Mouse (Mus musculus) kidney, embryonic 15.5 days (tissue): ENCODE measurements at regions not wholly inside any gene's neighbourhood (a gene's known extent, or its start where the extent isn't known, plus 50 kb on each side); places are given as distances from the start of the nearest gene placed in this dataset.
A peak's percentile ranks its signal among the peaks of the same experiment; 100 is the strongest.

Experiments used
- ATAC-seq: fragments of 200-750 bp; cut with Nextera tagmentation; replicated peaks from 2 replicates; pipeline ENCODE4 v1.8.0; 2017; ENCODE audit warnings: moderate TSS enrichment; ENCODE audit not compliant: low FRiP score
- H3K27ac ChIP-seq: fragments of 300-500 bp; sonication (generic); 2 replicates; pipeline ENCODE4 v1.5.1; 2015; ENCODE audit warnings: mild to moderate bottlenecking, inconsistent platforms
- H3K27me3 ChIP-seq: fragments of 300-500 bp; sonication (generic); 2 replicates; pipeline ENCODE4 v1.6.1; 2015; ENCODE audit warnings: inconsistent platforms
- H3K36me3 ChIP-seq: fragments of 300-500 bp; sonication (generic); 2 replicates; pipeline ENCODE4 v1.6.1; 2015; ENCODE audit warnings: inconsistent platforms
- H3K4me1 ChIP-seq: fragments of 300-500 bp; sonication (generic); 2 replicates; pipeline ENCODE4 v1.6.1; 2015; ENCODE audit warnings: inconsistent platforms
- H3K4me2 ChIP-seq: fragments of 300-500 bp; sonication (generic); 2 replicates; pipeline ENCODE4 v1.6.1; 2015; ENCODE audit warnings: moderate library complexity, mild to moderate bottlenecking, inconsistent platforms
- H3K4me3 ChIP-seq: fragments of 300-500 bp; sonication (generic); replicated peaks from 2 replicates; pipeline ENCODE4 v1.5.1; 2015; ENCODE audit warnings: mild to moderate bottlenecking, inconsistent platforms
- H3K9ac ChIP-seq: fragments of 300-500 bp; sonication (generic); 2 replicates; pipeline ENCODE4 v1.6.1; 2015; ENCODE audit warnings: mild to moderate bottlenecking, inconsistent platforms
- H3K9me3 ChIP-seq: fragments of 300-500 bp; sonication (generic); replicated peaks from 2 replicates; pipeline ENCODE4 v1.6.1; 2016; ENCODE audit warnings: inconsistent platforms
- WGBS: fragments of 180-500 bp; shearing (Covaris S2); methylation state at CpG from one replicate; pipeline ENCODE4 v1.1.7; 2015; ENCODE audit warnings: mixed read lengths; 5-methylcytosine and 5-hydroxymethylcytosine counted together

DNA sequence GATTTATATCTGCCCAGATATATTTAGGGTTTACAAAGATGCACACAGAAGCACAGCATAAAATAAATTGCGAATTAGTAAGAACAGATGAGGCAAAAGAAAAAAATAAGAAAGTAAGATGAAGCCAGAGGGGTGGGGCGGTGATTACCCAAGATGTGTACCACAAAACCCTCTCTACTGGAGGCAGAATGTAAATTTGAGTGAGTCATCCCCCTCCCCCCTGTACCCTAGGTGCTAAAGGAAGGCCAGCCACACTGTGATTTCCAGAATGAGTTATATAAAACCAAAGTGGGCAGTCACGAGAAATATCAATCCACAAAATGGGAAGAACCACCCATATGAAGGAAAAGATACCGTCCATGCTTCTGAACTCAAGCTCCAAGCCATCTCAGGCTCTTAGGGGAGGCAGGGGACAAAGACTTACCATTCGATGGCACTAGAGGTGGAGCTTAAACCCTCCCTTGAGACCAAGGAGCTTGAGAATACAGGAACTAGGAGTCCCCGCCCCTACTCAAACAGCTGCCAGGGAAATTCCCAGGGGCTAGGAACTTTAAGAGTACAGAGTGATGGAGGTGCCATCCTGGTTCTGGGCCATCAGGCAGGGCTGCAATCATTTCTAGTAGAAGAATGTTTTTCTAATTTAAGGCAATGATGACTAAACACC is 383.8 kb downstream of the Bcor start:
- Histone ChIP-seq H3K4me3 (no peak overlapping the region), H3K36me3 (no peaks in the 10 kb centered on the region), H3K27ac (no peak overlapping the region), H3K4me2 (no peak overlapping the region), H3K9me3 (no peaks in the 10 kb centered on the region), H3K27me3 (peaks cover 29% of the 10 kb centered on the region; the same call in 1 of the 2 replicates), H3K9ac (no peak overlapping the region), H3K4me1 (no peaks in the 10 kb centered on the region)
- 65% methylated on average over 6 of the region's 6 CpGs for WGBS
- no peak for ATAC-seq

GRCm38 (mm10) chrX:11795010-11795409 is 365.1 kb downstream of the Bcor start:
- H3K4me3 ChIP-seq, result no peak overlapping the region
- no peaks in the 10 kb centered on the region for H3K9me3 ChIP-seq
- no peak overlapping the region for H3K9ac ChIP-seq
- no peaks in the 10 kb centered on the region for H3K36me3 ChIP-seq
- no peak overlapping the region for H3K4me2 ChIP-seq
- H3K27me3 ChIP-seq, result peaks cover 19% of the 10 kb centered on the region
- ATAC-seq, result no peak
- H3K4me1 ChIP-seq, result no peaks in the 10 kb centered on the region
- no peak overlapping the region for H3K27ac ChIP-seq
- 65% methylated on average over 6 of the region's 6 CpGs for WGBS

- 40% methylated on average over 11 of the region's 11 CpGs for WGBS
- peaks cover 41% of the 10 kb centered on the region for H3K27me3 ChIP-seq
- ATAC-seq, result no peak
Measured at GRCm38 (mm10) chrX:11797870-11798269, 362.3 kb downstream of the Bcor start.

DNA sequence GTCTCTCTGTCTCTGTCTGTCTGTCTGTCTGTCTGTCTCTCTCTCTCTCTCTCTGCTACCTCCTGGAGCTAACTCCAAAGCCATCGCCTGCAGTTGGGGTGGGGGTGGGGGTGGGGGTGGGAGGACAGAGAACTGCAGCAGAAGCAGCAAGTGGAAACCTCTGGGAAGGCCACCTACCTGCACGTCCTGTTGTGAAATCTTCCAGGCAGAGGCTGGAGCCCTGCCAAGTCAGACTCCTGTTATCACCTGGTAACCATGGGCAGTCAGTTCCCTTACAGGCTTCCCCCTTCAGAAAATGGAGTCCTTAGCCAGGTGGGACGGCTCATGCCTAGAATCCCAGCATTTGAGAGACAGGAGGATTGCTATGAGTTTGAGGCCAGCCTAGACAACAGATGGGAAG is 361.8 kb downstream of the Bcor start:
- Histone ChIP-seq H3K9ac (no peak overlapping the region), H3K4me2 (no peak overlapping the region), H3K4me3 (no peak overlapping the region), H3K27me3 (peaks cover 45% of the 10 kb centered on the region), H3K27ac (no peak overlapping the region), H3K36me3 (no peaks in the 10 kb centered on the region), H3K9me3 (no peaks in the 10 kb centered on the region), H3K4me1 (peaks cover 11% of the 10 kb centered on the region)
- WGBS, result 36% methylated on average over 3 of the region's 3 CpGs
- no peak for ATAC-seq

More at GRCm38 (mm10) chrX:11797870-11798269, 362.3 kb downstream of the Bcor start:
- H3K4me3 ChIP-seq, result no peak overlapping the region
- H3K36me3 ChIP-seq, result no peaks in the 10 kb centered on the region
- H3K4me1 ChIP-seq, result peaks cover 7% of the 10 kb centered on the region; the same call in 1 of the 2 replicates
- no peak overlapping the region for H3K4me2 ChIP-seq
- H3K27ac ChIP-seq, result no peak overlapping the region
- H3K9me3 ChIP-seq, result no peaks in the 10 kb centered on the region
- H3K9ac ChIP-seq, result no peak overlapping the region

DNA sequence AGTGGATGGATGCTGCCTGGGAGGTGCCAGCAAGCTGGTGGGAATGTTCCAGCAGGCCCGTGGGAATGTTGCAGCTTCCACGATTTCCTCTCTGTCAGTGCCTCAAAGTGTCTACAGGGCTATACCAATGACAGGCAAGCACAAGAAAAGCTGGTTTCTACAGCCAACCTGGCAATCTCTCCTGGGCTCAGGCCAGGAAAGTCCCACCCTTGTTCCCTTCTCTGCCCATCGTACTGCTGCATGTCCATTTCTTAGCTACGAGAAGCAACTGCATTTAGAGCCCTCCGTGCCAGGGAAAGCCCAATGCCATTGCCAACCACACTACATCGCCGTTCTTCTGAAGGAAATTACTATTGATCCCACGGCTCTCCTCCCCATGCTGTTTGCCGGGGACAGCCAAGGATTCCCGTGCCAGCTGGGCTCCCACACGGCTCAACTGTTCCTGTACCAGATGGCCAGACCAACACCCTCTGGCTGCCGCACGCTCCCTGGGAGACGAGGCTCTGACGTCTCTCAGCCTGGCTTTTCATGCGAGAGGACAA is 359.7 kb downstream of the Bcor start:
- no peak for ATAC-seq
- peaks cover 20% of the 10 kb centered on the region for H3K4me1 ChIP-seq
- no peak overlapping the region for H3K4me3 ChIP-seq
- H3K4me2 ChIP-seq, result no peak overlapping the region
- no peak overlapping the region for H3K9ac ChIP-seq
- 70% methylated on average over 16 of the region's 16 CpGs for WGBS
- peaks cover 67% of the 10 kb centered on the region for H3K27me3 ChIP-seq
- H3K36me3 ChIP-seq, result no peaks in the 10 kb centered on the region
- no peak overlapping the region for H3K27ac ChIP-seq
- H3K9me3 ChIP-seq, result no peaks in the 10 kb centered on the region

GRCm38 (mm10) chrX:11801208-11801607 is 358.9 kb downstream of the Bcor start:
- H3K4me2 ChIP-seq, result no peak overlapping the region
- H3K9ac ChIP-seq, result no peak overlapping the region
- no peaks in the 10 kb centered on the region for H3K36me3 ChIP-seq
- H3K27me3 ChIP-seq, result peaks cover 74% of the 10 kb centered on the region
- no peak for ATAC-seq
- H3K27ac ChIP-seq, result no peak overlapping the region
- H3K9me3 ChIP-seq, result no peaks in the 10 kb centered on the region
- H3K4me3 ChIP-seq, result no peak overlapping the region
- 60% methylated on average over 3 of the region's 3 CpGs for WGBS
- H3K4me1 ChIP-seq, result peaks cover 20% of the 10 kb centered on the region

DNA sequence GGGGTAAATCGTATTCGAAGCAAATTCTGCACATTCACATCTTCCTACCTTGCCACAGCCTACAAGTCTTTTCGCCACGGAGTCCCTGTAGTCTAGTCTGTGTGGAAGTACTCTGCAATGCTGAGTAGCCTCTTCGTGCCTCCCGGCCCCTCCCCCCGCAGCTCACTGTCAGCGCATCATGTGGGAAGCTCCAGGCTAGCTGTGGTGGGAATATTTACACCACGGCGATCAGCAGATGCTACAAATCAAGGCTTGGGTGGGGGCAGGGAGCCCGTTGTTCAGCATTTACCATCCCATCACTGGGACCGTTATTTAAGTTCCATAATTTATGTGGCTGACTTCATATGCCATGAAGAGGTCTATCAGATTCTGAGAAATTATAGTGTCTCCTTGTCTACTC is 358.5 kb downstream of the Bcor start:
- Histone ChIP-seq H3K36me3 (no peaks in the 10 kb centered on the region), H3K27me3 (peaks cover 78% of the 10 kb centered on the region), H3K4me2 (no peak overlapping the region), H3K4me3 (no peak overlapping the region), H3K27ac (no peak overlapping the region), H3K9ac (no peak overlapping the region), H3K4me1 (peaks cover 23% of the 10 kb centered on the region), H3K9me3 (no peaks in the 10 kb centered on the region)
- ATAC-seq, result no peak
- 40% methylated on average over 12 of the region's 12 CpGs for WGBS

DNA sequence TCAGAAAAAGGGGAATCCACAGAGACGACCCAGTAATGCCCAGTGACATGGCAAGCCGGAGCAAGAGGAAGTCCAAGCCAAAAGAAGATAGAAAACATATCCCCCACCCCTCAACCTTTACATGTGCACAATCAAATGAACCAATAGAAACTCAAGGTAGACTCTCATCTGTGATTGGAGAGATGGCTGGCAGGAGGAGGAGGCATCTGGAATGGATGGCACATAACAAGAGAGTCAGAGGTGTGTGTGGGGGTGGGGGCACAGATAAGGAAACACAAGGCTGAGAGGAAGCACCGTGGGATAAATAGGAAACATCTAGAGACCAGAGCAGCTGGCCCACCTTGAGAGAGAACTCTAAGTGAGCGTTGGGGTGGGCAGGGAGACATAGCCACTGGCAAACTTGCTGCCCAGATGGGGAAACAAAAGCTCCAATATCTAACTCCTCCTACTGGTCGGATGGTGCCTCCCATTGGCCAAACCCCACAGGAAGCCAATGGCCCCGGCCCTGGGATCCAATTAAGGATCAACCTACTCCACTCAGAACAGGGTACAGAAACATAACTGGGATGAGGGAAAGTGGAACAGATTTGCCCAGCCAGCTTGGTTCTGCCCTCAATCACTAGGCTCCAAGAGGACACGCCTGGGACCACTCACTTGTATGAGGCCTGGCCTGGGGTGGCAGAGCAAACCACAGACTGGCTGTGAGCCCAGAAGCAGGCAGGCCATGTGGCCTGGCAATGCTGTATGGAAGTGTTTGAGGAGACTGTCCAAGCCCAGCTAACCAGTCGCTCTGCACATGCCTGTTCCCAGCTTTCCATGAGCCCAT is 357.9 kb downstream of the Bcor start:
- peaks cover 85% of the 10 kb centered on the region for H3K27me3 ChIP-seq
- no peaks in the 10 kb centered on the region for H3K9me3 ChIP-seq
- H3K36me3 ChIP-seq, result no peaks in the 10 kb centered on the region
- H3K4me1 ChIP-seq, result peaks cover 29% of the 10 kb centered on the region
- WGBS, result 55% methylated on average over 8 of the region's 8 CpGs
- H3K9ac ChIP-seq, result no peak overlapping the region
- H3K27ac ChIP-seq, result no peak overlapping the region
- no peak overlapping the region for H3K4me3 ChIP-seq
- H3K4me2 ChIP-seq, result no peak overlapping the region
- no peak for ATAC-seq

GRCm38 (mm10) chrX:11803239-11803638 is 356.9 kb downstream of the Bcor start:
- Histone ChIP-seq H3K27me3 (peaks cover 91% of the 10 kb centered on the region), H3K4me3 (no peak overlapping the region), H3K4me1 (peaks cover 35% of the 10 kb centered on the region), H3K36me3 (no peaks in the 10 kb centered on the region), H3K4me2 (no peak overlapping the region), H3K9ac (no peak overlapping the region), H3K9me3 (no peaks in the 10 kb centered on the region), H3K27ac (no peak overlapping the region)
- WGBS, result 28% methylated on average over 9 of the region's 9 CpGs
- ATAC-seq, result no peak

GRCm38 (mm10) chrX:11806896-11807252 is 353.3 kb downstream of the Bcor start:
- peak overlapping the region; percentile 50; the same call in 1 of the 2 replicates for H3K9ac ChIP-seq
- 7% methylated on average over 21 of the region's 22 CpGs for WGBS
- ATAC-seq, result peak; percentile 24; the same call in 1 of the 2 replicates
- H3K36me3 ChIP-seq, result no peaks in the 10 kb centered on the region
- H3K4me3 ChIP-seq, result peak overlapping the region; percentile 49
- no peaks in the 10 kb centered on the region for H3K9me3 ChIP-seq
- H3K4me1 ChIP-seq, result peaks cover 37% of the 10 kb centered on the region
- H3K4me2 ChIP-seq, result peak overlapping the region; percentile 79
- H3K27me3 ChIP-seq, result peaks cover 92% of the 10 kb centered on the region
- peak overlapping the region; percentile 82 for H3K27ac ChIP-seq

GRCm38 (mm10) chrX:11807253-11807882 is 352.8 kb downstream of the Bcor start:
- peak overlapping the region; percentile 79 for H3K4me2 ChIP-seq
- peak overlapping the region; percentile 82 for H3K27ac ChIP-seq
- H3K4me1 ChIP-seq, result peaks cover 35% of the 10 kb centered on the region
- H3K9me3 ChIP-seq, result no peaks in the 10 kb centered on the region
- ATAC-seq, result peak; percentile 26; the same call in 1 of the 2 replicates
- H3K4me3 ChIP-seq, result peak overlapping the region; percentile 49
- H3K36me3 ChIP-seq, result no peaks in the 10 kb centered on the region
- peaks cover 90% of the 10 kb centered on the region for H3K27me3 ChIP-seq
- WGBS, result 7% methylated on average over 44 of the region's 71 CpGs
- H3K9ac ChIP-seq, result peak overlapping the region; percentile 50

DNA sequence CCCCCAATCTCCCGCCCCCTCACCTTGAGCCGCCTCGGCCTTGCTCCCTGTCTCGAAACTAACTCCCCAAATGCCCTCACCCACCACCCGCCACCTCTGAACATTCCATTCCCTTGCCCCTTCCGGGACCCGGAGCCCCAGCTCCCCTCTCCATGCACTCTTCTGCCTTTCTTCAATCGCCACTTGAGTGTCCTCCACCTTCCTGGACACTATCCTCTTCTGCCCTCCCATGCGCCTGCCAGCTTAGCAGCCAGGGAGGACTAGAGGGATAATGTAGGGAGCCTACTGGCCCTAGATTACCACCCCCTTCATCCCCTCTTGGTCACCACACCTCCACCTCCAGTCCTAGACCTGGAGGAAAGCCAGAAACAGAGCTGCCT is 352.3 kb downstream of the Bcor start:
- H3K4me3 ChIP-seq, result peak overlapping the region; percentile 49
- 4% methylated on average over 9 of the region's 9 CpGs for WGBS
- ATAC-seq, result 0 out of 2 replicates have a peak, but pooled peaks have one; percentile 6
- H3K9me3 ChIP-seq, result no peaks in the 10 kb centered on the region
- H3K4me1 ChIP-seq, result peaks cover 30% of the 10 kb centered on the region
- H3K27ac ChIP-seq, result peak overlapping the region; percentile 32; the same call in 1 of the 2 replicates
- peaks cover 89% of the 10 kb centered on the region for H3K27me3 ChIP-seq
- peak overlapping the region; percentile 79 for H3K4me2 ChIP-seq
- H3K36me3 ChIP-seq, result no peaks in the 10 kb centered on the region
- peak overlapping the region; percentile 50; the same call in 1 of the 2 replicates for H3K9ac ChIP-seq
